Mouse (Mus musculus) embryonic facial prominence, embryonic 11.5 days (tissue): ENCODE data around the gene RPS10-NUDT3. TPM values are rescaled to one million over a fixed set of nuclear protein-coding genes. Genes with fewer than 3 reads are reported as not detected.

Source experiments
- ATAC-seq: fragments of 200-750 bp; cut with Nextera tagmentation; replicated peaks from 2 replicates; pipeline ENCODE4 v1.8.0; 2017; ENCODE audit warnings: low read depth; ENCODE audit not compliant: insufficient number of reproducible peaks, low FRiP score, low TSS enrichment
- DNase-seq: peaks from one replicate; pipeline ENCODE4 v3.0.0-alpha.2; 2015; ENCODE audit warnings: low spot score
- H3K27ac ChIP-seq: fragments of 300-500 bp; sonication (generic); replicated peaks from 2 replicates; pipeline ENCODE4 v1.5.1; 2014; ENCODE audit warnings: mild to moderate bottlenecking, low read depth, low read length, control low read depth
- H3K27me3 ChIP-seq: fragments of 300-500 bp; sonication (generic); 2 replicates; pipeline ENCODE4 v1.6.1; 2014; ENCODE audit warnings: mild to moderate bottlenecking, low read length, moderate library complexity, mixed read lengths; ENCODE audit not compliant: control insufficient read depth, insufficient read depth
- H3K36me3 ChIP-seq: fragments of 300-500 bp; sonication (generic); replicated peaks from 2 replicates; pipeline ENCODE4 v1.6.1; 2014; ENCODE audit warnings: low read depth, mild to moderate bottlenecking, low read length, moderate library complexity, mixed read lengths; ENCODE audit not compliant: control insufficient read depth, insufficient read depth
- H3K4me1 ChIP-seq: fragments of 300-500 bp; sonication (generic); 2 replicates; pipeline ENCODE4 v1.6.1; 2014; ENCODE audit warnings: low read length, mixed read lengths; ENCODE audit not compliant: control insufficient read depth, insufficient read depth
- H3K4me2 ChIP-seq: fragments of 300-500 bp; sonication (generic); 2 replicates; pipeline ENCODE4 v1.6.1; 2014; ENCODE audit warnings: low read depth, mild to moderate bottlenecking, control low read depth, low read length, moderate library complexity
- H3K4me3 ChIP-seq: fragments of 300-500 bp; sonication (generic); 2 replicates; pipeline ENCODE4 v1.5.1; 2014; ENCODE audit warnings: low read depth, low read length, control low read depth
- H3K9ac ChIP-seq: fragments of 300-500 bp; sonication (generic); replicated peaks from 2 replicates; pipeline ENCODE4 v1.6.1; 2014; ENCODE audit warnings: mild to moderate bottlenecking, control low read depth, low read length
- H3K9me3 ChIP-seq: fragments of 300-500 bp; sonication (generic); replicated peaks from 2 replicates; pipeline ENCODE4 v1.6.1; 2016; ENCODE audit warnings: mild to moderate bottlenecking, low read length, inconsistent platforms, mixed read lengths; ENCODE audit not compliant: control insufficient read depth
- WGBS: fragments of 180-500 bp; shearing (Covaris S2); extraction: QIAGEN DNeasy Blood & Tissue Kit; methylation state at CpG from one replicate; pipeline ENCODE4 v1.1.7; 2014; 5-methylcytosine and 5-hydroxymethylcytosine counted together
- polyA plus RNA-seq: library from polyadenylated mRNA; unstranded; fragments of >200 nt; fragmentation: Nextera tagmentation; extraction: Ambion mirVana; gene quantifications from 2 replicates; pipeline ENCODE4 v1.2.1, GENCODE M21; 2014

The RPS10-NUDT3 gene
- polyA plus RNA-seq, 1 experiment from 2014 or later = not detected

- 82% methylated on average over 3 of the region's 3 CpGs for WGBS
- DNase-seq = no peak
- H3K4me2 ChIP-seq = no peak overlapping the region
- no peaks in the 10 kb centered on the region for H3K9me3 ChIP-seq
- ATAC-seq = no peak
- H3K4me1 ChIP-seq = no peaks in the 10 kb centered on the region
- no peaks in the 10 kb centered on the region for H3K27me3 ChIP-seq
- no peak overlapping the region for H3K27ac ChIP-seq
- H3K36me3 ChIP-seq = no peaks in the 10 kb centered on the region
- H3K9ac ChIP-seq = no peak overlapping the region
- no peak overlapping the region for H3K4me3 ChIP-seq
Observed at GRCm38 (mm10) chr17:27533354-27533753, 101.7 kb downstream of the RPS10-NUDT3 start.

DNA sequence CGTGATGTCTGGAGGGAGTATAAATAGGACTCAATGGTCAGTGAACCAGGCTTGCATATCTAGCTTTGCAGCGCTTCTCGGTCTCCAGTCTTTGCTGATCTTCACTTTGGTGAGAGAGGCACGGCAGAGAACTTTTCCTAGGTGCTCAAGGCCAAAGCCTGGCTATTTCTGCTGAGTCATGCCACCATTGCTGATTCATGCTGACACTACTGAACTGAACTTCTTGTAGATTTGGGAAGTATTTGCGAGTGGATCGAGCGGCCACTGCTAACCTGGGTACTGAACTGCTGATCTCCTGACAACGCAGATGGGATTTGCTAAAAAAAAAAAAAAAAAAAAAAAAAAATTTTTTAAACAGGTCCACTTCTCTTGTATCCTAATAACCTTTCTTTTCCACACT, 102.9 kb downstream of the RPS10-NUDT3 start:
- DNase-seq (no peak), ATAC-seq (no peak)
- WGBS = 92% methylated on average over 8 of the region's 8 CpGs
- Histone ChIP-seq H3K27me3 (no peaks in the 10 kb centered on the region), H3K4me2 (no peak overlapping the region), H3K9ac (no peak overlapping the region), H3K27ac (no peak overlapping the region), H3K9me3 (no peaks in the 10 kb centered on the region), H3K4me3 (no peak overlapping the region), H3K4me1 (no peaks in the 10 kb centered on the region), H3K36me3 (no peaks in the 10 kb centered on the region)

Other genes with a start within 250 kb of the RPS10-NUDT3 start
- gene Grm4, start 113.8 kb downstream of the RPS10-NUDT3 start, polyA plus RNA-seq = 0.49 and 0.88 TPM in 2 replicates
- gene Hmga1, start 78.7 kb downstream of the RPS10-NUDT3 start, polyA plus RNA-seq = 415 and 428 TPM in 2 replicates
- 13.3 and 16.7 TPM in 2 replicates for gene AI413582, start 69.5 kb downstream of the RPS10-NUDT3 start, polyA plus RNA-seq
- gene Nudt3, start 11.7 kb downstream of the RPS10-NUDT3 start, polyA plus RNA-seq = 37.2 and 37.3 TPM in 2 replicates
- 919 and 920 TPM in 2 replicates for gene Rps10, start 1.4 kb upstream of the RPS10-NUDT3 start, polyA plus RNA-seq
- 4.7 and 6.4 TPM in 2 replicates for gene Pacsin1, start 20.3 kb upstream of the RPS10-NUDT3 start, polyA plus RNA-seq
- 0.18 TPM in 1 of 2 replicates, not detected in the other for gene Spdef, start 93.7 kb upstream of the RPS10-NUDT3 start, polyA plus RNA-seq
- 12.4 and 12.7 TPM in 2 replicates for gene D17Wsu92e, start 185.4 kb upstream of the RPS10-NUDT3 start, polyA plus RNA-seq
- gene Snrpc, start 202.9 kb upstream of the RPS10-NUDT3 start, polyA plus RNA-seq = 355 and 368 TPM in 2 replicates
- 5.2 and 6.4 TPM in 2 replicates for gene Uhrf1bp1, start 221.2 kb upstream of the RPS10-NUDT3 start, polyA plus RNA-seq